Mouse (Mus musculus): ENCODE results near the gene Mrpl20.

- peak; percentile 39; the same call in 1 of the 2 replicates for TF ChIP-seq POLR2A (IDR thresholded peaks at IDR 0.05; ENCODE audit: insufficient read depth, low read depth, low read length)
- TF ChIP-seq CTCF (IDR thresholded peaks at IDR 0.05) = no peak
- peak; percentile 95 for TF ChIP-seq EP300 (IDR thresholded peaks at IDR 0.05; ENCODE audit: insufficient read depth, low read depth, low read length)
Observed at GRCm38 (mm10) chr4:155774971-155775740, 27.5 kb upstream of the Mrpl20 start.

Data from heart, adult 2 months (tissue).